Mouse (Mus musculus): Measurements from ENCODE around the gene Rnf213.

The Rnf213 gene

DNA sequence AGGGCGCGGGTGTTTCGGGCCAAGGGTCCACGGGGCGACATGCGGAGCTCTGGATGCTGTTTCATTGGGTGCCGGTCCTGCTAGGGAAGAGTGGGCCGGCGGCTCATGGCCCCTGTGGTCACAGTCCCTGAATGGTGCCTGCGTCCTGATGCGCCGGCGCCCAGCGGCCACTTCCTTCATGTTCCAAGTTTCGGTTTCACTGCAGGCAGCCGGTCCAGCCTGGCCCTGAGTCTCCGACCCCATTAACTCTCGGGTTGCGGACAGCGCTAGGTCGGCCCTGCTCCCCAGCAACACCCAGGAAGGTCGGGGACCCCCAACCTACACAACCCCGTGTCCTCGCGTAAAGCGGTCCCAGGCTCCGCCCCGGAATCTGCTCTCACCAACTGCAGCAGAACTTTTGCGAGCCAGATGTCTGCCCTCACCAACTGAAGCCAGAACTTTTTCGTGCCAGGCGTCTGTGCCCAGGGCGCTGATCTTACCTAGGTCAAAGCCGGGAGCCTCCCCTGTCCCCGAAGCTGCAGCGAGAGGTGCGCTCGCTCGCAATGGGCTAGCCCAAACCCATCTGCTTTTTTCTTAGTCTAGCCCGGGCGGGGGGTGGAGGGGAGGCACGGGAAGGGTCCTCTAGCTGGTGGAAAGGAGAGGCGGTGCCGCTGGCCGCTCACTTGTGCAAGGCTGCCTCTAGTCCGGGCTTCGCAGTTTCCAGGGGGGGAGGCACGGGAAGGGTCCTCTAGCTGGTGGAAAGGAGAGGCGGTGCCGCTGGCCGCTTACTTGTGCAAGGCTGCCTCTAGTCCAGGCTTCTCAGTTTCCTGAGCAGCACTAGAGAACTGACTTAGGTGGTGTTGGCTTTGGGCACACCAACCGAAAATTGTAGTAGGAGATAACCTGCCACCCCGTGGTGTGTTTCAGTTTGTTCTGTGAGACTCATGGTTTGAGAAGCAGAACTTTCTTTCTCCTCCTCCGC lies 2.3 kb upstream of the Rnf213 start:
- DNase-seq (ENCODE audit: low spot score in 2 of 2), result peak; percentile 66 to 70

GRCm38 (mm10) chr11:119391386-119392000 lies 1.4 kb upstream of the Rnf213 start:
- DNase-seq (ENCODE audit: low spot score in 2 of 2), result no peak

- DNase-seq (ENCODE audit: low spot score in 2 of 2), result peak; percentile 77 to 82
These were observed 792 bp upstream of the Rnf213 start for GRCm38 (mm10) chr11:119392001-119392614.

DNA sequence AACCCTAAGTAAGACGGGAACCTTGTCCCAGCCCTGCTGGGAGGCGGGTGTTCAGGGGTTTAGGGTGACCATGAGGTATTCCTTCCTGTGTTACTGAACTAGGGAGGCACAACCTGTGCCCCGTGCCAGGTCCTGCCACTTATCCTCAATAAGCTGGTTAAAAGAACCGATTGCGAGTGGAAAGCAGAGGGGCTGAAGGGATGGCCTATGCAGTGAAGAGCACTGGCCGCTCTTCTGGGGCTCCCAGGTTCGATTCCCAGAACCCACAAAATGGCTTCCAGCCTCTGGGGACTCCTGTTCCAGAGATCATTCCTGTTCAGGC lies 544 bp downstream of the Rnf213 start:
- no peak for DNase-seq (ENCODE audit: low spot score in 2 of 2)

- DNase-seq (ENCODE audit: low spot score in 2 of 2), result no peak
These were observed 1.3 kb downstream of the Rnf213 start for GRCm38 (mm10) chr11:119394210-119394609.

GRCm38 (mm10) chr11:119395394-119395793 lies 2.5 kb downstream of the Rnf213 start:
- DNase-seq (ENCODE audit: low spot score in 2 of 2), result no peak

- DNase-seq (ENCODE audit: low spot score in 2 of 2), result no peak
These were observed 3.0 kb downstream of the Rnf213 start for GRCm38 (mm10) chr11:119395931-119396330.

- DNase-seq (ENCODE audit: low spot score in 2 of 2), result no peak
These were observed 3.6 kb downstream of the Rnf213 start for GRCm38 (mm10) chr11:119396461-119396860.

DNA sequence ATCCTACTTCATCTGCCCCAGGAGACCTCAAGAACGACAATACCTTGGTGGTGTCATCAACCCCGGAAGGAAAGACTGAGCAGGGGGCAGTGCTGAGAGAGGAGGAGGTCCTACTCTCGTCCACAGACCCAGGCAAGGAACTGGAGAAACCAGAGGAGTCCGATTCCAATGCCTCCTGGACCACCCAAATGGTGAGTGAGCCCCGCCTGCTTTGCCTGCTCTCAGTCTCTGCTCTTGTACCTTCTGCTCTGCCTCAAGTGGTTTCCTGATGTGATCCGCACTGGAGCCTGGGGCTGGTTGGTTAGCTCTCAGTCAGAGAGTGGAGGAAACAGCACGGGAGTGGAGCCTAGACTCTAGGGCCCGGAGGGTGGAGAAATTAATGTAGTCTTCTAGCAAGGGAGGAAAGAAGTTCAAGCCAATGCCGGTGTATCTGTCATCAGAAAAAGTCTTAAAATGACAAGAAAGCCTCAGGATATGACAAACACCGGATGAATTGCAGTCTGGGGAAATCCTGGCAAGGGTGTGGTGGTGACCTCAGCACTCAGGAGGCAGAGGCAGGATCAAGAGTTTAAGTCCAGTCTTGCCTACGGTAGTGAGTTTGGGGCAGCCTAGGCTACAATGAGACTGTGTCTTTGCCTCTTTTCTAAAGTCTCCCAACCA lies 9.7 kb downstream of the Rnf213 start:
- no peak for DNase-seq (ENCODE audit: low spot score in 2 of 2)

GRCm38 (mm10) chr11:119404627-119405026 lies 11.7 kb downstream of the Rnf213 start:
- DNase-seq (ENCODE audit: low spot score in 2 of 2), result peak; percentile 39 to 54

GRCm38 (mm10) chr11:119407381-119407780 lies 14.5 kb downstream of the Rnf213 start:
- no peak for DNase-seq (ENCODE audit: low spot score in 2 of 2)

DNA sequence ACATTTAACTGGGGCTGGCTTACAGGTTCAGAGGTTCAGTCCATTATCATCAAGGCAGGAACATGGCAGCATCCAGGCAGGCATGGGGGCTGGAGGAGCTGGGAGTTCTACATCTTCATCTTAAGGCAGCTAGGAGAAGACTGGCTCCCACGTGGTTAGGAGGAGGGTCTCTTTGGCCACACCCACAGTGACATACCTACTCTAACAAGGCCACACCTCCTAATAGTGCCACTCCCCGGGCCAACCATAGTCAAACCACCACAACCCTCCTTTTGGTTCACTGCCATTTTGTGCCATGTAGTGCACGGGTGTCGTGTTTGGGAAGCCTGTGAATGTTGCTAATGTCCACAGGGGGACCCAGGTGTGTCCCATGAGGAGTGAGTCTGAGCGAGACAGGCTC lies 15.1 kb downstream of the Rnf213 start:
- DNase-seq (ENCODE audit: low spot score in 2 of 2), result no peak

DNA sequence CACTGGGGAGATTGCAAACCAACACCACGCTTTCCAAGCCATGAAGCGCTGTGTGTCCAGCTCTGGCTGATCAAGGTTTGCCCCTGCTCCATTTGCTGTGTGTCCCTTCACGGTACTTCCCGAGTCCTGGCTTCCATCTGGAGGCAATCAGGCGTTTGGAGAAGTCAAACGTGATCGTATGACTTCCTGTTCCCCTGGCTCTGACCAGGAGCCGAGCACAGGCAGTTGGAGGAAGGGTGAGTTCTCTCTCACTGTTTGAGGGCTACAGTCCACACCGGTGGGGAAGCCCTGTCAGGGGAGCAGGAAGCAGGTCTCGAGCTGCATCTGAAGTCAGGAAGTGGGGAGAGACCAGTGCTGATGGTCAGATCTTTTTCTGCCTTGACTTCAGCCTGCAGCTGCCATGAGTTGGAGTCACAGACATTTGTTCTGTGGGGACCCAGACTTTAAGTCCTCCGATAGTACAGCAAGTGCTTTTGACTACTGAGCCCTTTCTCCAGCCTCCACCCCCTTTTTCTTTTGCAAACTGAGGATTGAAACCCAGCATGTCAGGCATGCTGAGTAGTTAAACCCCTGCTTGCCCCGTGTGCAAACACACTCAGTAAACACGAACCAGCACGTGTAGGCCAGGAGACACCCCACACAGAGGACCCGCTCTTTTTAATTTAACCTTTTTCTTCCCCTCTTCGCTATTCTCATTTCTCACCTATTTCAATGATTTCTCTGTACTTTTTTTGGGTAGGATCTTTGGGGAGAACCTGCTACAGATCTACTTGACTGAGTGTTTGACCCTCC lies 26.6 kb downstream of the Rnf213 start:
- peak; percentile 18 to 45 for DNase-seq (ENCODE audit: low spot score in 2 of 2)

DNA sequence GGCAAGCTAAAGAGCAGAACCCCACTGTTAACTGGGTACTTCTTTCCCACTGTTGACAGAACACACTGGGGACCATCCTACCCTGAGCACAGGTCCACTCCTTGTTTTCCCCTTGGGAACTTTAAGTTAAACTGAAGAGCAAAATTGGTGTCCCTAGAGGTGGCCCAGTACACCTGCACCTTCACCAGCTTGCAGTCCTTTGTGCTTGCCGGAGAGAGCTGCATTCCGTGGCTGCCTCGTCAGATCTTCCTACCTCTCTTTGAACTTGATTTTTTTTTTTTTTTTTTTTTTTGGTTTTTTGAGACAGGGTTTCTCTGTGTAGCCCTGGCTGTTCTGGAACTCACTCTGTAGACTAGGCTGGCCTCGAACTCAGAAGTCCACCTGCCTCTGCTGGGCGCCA lies 27.5 kb downstream of the Rnf213 start:
- no peak for DNase-seq (ENCODE audit: low spot score in 2 of 2)

DNA sequence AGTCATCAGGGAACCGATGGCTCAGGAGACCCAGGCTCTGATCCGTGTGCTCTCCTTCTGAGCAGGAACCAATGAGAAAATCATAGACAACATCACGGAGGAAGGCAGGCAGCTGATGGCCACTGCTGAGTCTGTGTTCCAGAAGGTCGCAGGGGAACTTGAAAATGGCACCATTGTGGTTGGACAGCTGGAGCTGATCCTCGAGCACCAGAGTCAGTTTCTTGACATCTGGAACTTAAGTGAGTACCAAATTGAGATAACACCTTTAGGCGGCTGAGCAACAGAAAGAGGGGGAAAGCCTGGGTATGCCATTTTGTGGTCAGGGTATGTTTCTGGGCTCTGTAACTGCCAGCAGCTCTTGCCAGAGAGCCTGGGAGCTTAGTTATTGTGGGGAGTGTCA lies 34.5 kb downstream of the Rnf213 start:
- DNase-seq (ENCODE audit: low spot score in 2 of 2), result no peak

- no peak for DNase-seq (ENCODE audit: low spot score in 2 of 2)
These were observed 35.1 kb downstream of the Rnf213 start for GRCm38 (mm10) chr11:119427986-119428385.

GRCm38 (mm10) chr11:119428649-119429136 lies 35.8 kb downstream of the Rnf213 start:
- peak; percentile 44 to 59 for DNase-seq (ENCODE audit: low spot score in 2 of 2)

- no peak for DNase-seq (ENCODE audit: low spot score in 2 of 2)
These were observed 38.6 kb downstream of the Rnf213 start for GRCm38 (mm10) chr11:119431516-119431915.

DNA sequence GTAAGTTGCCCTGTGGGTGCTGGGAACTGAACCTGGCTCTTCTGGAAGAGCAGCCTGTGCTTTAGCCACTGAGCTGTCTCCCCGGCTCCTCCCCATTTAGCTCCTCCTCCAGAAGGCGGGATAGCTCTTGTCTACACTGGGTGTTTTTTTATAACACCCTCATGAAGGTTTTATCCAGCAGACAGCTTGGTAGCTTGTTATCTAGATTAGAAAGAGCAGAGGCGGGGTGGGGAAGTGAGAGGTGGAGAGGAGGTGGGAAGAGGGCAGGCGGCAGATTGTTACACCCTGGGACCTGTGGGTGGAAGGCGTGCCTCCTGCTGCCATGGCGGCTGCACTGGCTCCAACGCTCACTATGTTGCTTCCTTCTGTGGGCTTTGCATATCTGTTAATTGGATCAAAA lies 39.8 kb downstream of the Rnf213 start:
- DNase-seq (ENCODE audit: low spot score in 2 of 2), result no peak

DNA sequence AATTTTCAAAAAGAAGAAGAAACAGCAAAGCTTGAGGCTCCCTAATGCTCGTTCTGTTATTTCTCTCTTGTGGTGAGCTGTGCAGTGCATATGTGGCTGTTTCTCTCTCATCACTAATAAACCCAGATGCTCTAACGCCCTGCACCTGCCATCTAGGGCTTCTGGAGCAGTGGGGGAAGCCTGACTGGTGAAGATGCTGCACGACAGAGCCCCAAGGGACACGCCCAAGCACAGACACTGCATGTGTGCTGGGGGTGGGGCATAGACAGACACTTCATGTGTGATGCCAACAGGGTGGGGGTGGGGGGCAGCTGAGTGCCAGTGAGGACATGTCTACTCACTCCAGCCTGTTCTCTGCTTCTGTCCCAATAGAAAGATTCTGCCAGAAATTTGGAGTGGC lies 41.4 kb downstream of the Rnf213 start:
- no peak for DNase-seq (ENCODE audit: low spot score in 2 of 2)

Measured in natural killer cell, adult 2 months (primary cell).